In the genomic region with DNA sequence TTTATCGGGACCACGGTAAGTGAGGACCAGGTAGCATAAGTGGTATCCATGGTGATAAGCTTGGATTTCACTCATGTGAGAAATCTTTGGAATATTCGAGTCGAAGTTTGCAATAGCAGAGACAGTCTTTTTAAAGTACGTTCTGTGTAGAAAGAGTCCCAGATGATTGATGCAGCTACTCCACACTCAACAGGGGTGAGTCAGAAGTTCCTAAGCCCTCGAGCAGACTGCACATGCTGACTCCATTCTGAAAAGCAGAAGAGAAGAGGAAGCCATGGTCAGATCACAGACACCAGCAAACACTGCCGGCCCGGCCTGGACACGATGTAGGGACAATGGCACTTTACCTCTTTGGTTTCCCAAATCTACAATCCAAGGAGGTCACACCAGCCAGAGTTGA, we compare ENCODE assay signal across 11 mouse cellular contexts.
"Had no signal": no experiment of that assay in that cellular context is flagged by ENCODE, and none has a peak within 500 bp of the region (broad histone marks: within the 10 kb centered on the region; RNA-seq: fewer than 3 reads in every experiment).

No protein-coding gene starts in this region.

- DNase-seq: kidney, postnatal 10 days; kidney, postnatal 4 days; layer of hippocampus, postnatal 36 days; lung, embryonic 14.5 days; lung, postnatal 10 days; lung, postnatal 4 days; midbrain, embryonic 14.5 days; right cerebral cortex, postnatal 4 days; spleen, adult 18-20 months; thymus, adult 18-20 months; thymus, postnatal 14 days had no signal
